Mouse (Mus musculus) liver, adult 2 months (tissue): ENCODE data around the gene Myo1d. TPM values are rescaled to one million over a fixed set of nuclear protein-coding genes. Genes with fewer than 3 reads are reported as not detected.

Source experiments
- DNase-seq: peaks from one replicate; pipeline ENCODE4 v3.0.0-alpha.2; 2011; ENCODE audit warnings: low read depth, low spot score; ENCODE audit errors: extremely low read depth
- H3K27ac ChIP-seq: fragments of 200-500 bp; replicated peaks from 2 replicates; pipeline ENCODE4 v1.5.1; 2012; ENCODE audit warnings: low read depth, mild to moderate bottlenecking, control low read depth, inconsistent platforms, low read length; ENCODE audit not compliant: insufficient read depth
- H3K27me3 ChIP-seq: fragments of 200-500 bp; 2 replicates; pipeline ENCODE4 v1.6.1; 2012; ENCODE audit warnings: mild to moderate bottlenecking, moderate library complexity, low read length, inconsistent platforms; ENCODE audit not compliant: control insufficient read depth, insufficient read depth
- H3K36me3 ChIP-seq: fragments of 200-500 bp; 2 replicates; pipeline ENCODE4 v1.6.1; 2012; ENCODE audit warnings: low read length, inconsistent platforms; ENCODE audit not compliant: control insufficient read depth, insufficient read depth
- H3K4me1 ChIP-seq: fragments of 200-500 bp; 2 replicates; pipeline ENCODE4 v1.6.1; 2011; ENCODE audit warnings: low read length; ENCODE audit not compliant: control insufficient read depth, insufficient read depth
- H3K4me3 ChIP-seq: fragments of 200-500 bp; 2 replicates; pipeline ENCODE4 v1.5.1; 2011; ENCODE audit warnings: low read depth, mild to moderate bottlenecking, control low read depth, low read length, moderate library complexity; ENCODE audit not compliant: insufficient read depth
- H3K79me2 ChIP-seq: fragments of 200-500 bp; 2 replicates; pipeline ENCODE4 v1.6.1; 2012; ENCODE audit warnings: inconsistent platforms, mild to moderate bottlenecking, low read length, moderate library complexity; ENCODE audit not compliant: control insufficient read depth, insufficient read depth
- H3K9ac ChIP-seq: fragments of 200-500 bp; 2 replicates; pipeline ENCODE4 v1.6.1; 2012; ENCODE audit warnings: low read depth, mild to moderate bottlenecking, control low read depth, inconsistent platforms, low read length
- CTCF ChIP-seq: fragments of 200-500 bp; IDR thresholded peaks from 2 replicates; pipeline ENCODE4 v1.5.1; 2011; ENCODE audit warnings: low read depth, low read length, control low read depth
- POLR2A ChIP-seq: fragments of 200-500 bp; IDR thresholded peaks from 2 replicates; pipeline ENCODE4 v1.6.1; 2011; ENCODE audit warnings: low read length, control low read depth; ENCODE audit not compliant: insufficient read depth; ENCODE audit errors: extremely low read depth
- WGBS: fragments of 180-500 bp; shearing (Covaris S2); methylation state at CpG from one replicate; pipeline ENCODE4 v1.1.7; 2018; 5-methylcytosine and 5-hydroxymethylcytosine counted together
- polyA plus RNA-seq: library from polyadenylated mRNA; depleted of rRNA; stranded (reverse); fragments of >200 nt; gene quantifications from 2 replicates; pipeline ENCODE4 v1.2.3, GENCODE M21; 2012
- total RNA-seq: library from RNA; depleted of rRNA; stranded (reverse); fragments of >200 nt; gene quantifications from 2 replicates; pipeline ENCODE4 v1.2.3, GENCODE M21; 2014

Myo1d gene
- total and polyA plus RNA-seq, 2 experiments: 5.2 to 6.8 TPM

DNA sequence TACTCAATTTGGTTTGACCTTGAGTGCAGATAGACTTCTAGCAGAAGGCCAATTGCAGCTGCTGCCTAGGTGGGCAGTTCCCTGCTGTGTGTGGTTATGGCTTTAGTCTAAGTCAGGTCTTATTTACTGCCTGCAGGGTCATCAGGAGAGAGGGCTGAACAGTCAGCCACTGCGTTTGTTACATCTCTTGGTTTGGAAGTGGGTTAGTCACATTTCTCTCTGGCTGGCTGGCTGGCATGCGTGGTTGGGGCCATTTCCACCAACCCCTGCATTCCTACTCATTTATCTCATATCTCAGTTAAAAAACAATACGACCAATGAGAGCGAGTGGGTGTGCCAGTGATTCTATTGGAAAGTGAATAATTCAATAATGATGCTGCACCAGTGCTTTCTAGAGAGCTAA, 280.3 kb downstream of the Myo1d start:
- no peak for DNase-seq
- 71% methylated on average over 4 of the region's 4 CpGs for WGBS
- Histone ChIP-seq H3K79me2 (no peaks in the 10 kb centered on the region), H3K9ac (no peak overlapping the region), H3K4me3 (no peak overlapping the region), H3K4me1 (peaks cover 3% of the 10 kb centered on the region; the same call in 1 of the 2 replicates), H3K27ac (no peak overlapping the region), H3K36me3 (no peaks in the 10 kb centered on the region), H3K27me3 (no peaks in the 10 kb centered on the region)
- no peak for TF ChIP-seq POLR2A
- TF ChIP-seq CTCF: no peak

DNA sequence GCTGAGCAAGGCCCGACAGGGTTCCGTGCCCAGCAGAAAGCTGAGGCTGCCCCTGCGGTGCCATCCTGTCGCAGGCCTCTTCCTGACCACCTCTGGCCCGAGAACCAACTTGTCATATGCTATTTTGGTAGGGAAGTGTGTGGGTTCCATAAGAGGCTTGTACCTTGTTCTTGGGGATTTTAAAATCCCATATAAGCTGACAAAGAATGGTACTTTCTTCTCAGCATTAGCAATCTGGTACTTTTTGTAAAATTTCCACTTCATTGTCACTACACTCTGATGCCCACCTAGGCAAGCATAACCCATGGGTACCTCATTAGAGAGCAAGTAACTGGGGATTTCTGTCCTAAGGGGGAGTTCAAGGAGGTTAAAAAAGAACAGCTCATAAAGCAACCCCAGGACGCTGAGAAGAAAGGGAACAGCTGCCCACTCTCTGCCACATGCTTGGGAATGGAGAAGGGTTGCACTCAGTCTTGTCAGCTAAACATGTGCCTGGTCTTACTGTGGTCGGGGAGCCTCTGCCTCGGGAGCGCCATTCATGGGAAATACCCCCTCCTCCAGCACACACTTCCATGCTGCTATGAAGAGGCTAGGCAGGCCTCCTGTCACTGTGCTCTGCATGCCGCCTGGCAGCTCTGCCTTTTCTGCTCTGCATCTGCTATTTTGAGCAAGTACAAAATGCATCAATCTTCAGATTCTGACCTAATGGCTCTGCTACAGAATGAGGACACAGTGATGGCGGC, 281.3 kb downstream of the Myo1d start:
- Histone ChIP-seq H3K9ac (no peak overlapping the region), H3K27ac (no peak overlapping the region), H3K79me2 (no peaks in the 10 kb centered on the region), H3K36me3 (no peaks in the 10 kb centered on the region), H3K27me3 (no peaks in the 10 kb centered on the region), H3K4me1 (peaks cover 3% of the 10 kb centered on the region; the same call in 1 of the 2 replicates), H3K4me3 (no peak overlapping the region)
- TF ChIP-seq POLR2A (no peak), CTCF (no peak)
- WGBS: 85% methylated on average over 11 of the region's 11 CpGs
- no peak for DNase-seq

DNA sequence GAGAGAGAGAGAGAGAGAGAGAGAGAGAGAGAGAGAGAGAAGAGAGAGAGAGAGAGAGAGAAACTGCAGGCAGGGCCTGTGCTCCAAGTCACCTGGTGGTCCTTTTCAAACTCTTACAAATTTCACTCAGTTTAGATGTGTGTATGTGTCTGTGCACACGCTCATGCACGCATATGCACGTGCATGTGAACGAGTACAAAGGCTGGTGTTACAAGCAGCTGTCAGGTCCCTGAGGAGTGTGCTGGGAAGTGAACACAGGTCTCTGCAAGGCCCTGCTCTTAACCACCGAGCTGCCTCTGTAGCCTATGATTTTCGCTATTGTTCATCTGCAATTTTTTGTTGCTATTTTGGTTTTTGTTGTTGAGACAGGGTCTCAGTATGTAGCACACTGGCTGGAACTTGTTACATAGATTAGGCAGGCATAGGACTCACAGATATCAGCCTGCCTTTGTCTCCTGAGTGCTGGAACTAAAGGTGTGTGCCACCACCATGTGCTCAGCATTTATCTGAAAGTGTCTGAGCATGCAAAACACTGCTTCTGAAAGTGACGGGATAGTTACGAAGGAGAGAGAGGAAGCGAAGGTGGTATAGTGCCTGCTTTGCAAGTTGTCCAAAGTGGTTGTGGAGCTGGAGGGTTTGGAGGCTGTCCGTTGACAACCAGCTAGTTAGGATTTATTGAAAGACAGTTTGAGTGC, 282.5 kb downstream of the Myo1d start:
- Histone ChIP-seq H3K36me3 (no peaks in the 10 kb centered on the region), H3K9ac (no peak overlapping the region), H3K4me3 (no peak overlapping the region), H3K27me3 (no peaks in the 10 kb centered on the region), H3K4me1 (peaks cover 3% of the 10 kb centered on the region; the same call in 1 of the 2 replicates), H3K27ac (no peak overlapping the region), H3K79me2 (no peaks in the 10 kb centered on the region)
- no peak for DNase-seq
- 93% methylated on average over 10 of the region's 10 CpGs for WGBS
- TF ChIP-seq POLR2A: no peak
- no peak for TF ChIP-seq CTCF

DNA sequence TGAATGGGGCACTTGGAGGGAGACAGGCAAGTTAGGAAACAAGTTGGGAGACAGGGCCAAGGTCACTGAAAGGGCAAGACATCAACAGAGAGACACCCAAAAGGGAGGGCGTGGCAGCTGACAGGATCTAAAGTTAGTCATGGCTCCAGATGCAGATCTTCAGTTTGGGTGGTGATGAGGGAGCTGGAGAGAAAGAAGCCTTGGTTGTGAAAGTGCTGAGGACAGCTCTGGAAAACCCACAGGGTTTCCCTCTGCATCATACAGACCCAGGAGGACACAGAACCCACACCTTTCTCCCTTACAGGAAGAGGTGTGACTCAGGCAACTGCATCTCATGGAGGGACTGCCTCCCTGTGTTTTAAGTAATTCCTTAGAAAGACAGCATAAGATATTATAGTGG, 283.2 kb downstream of the Myo1d start:
- Histone ChIP-seq H3K79me2 (no peaks in the 10 kb centered on the region), H3K4me3 (no peak overlapping the region), H3K27me3 (no peaks in the 10 kb centered on the region), H3K9ac (no peak overlapping the region), H3K27ac (no peak overlapping the region), H3K4me1 (peaks cover 3% of the 10 kb centered on the region; the same call in 1 of the 2 replicates), H3K36me3 (no peaks in the 10 kb centered on the region)
- no peak for TF ChIP-seq POLR2A
- no peak for TF ChIP-seq CTCF
- 79% methylated on average over 1 of the region's 1 CpGs for WGBS
- DNase-seq: no peak

DNA sequence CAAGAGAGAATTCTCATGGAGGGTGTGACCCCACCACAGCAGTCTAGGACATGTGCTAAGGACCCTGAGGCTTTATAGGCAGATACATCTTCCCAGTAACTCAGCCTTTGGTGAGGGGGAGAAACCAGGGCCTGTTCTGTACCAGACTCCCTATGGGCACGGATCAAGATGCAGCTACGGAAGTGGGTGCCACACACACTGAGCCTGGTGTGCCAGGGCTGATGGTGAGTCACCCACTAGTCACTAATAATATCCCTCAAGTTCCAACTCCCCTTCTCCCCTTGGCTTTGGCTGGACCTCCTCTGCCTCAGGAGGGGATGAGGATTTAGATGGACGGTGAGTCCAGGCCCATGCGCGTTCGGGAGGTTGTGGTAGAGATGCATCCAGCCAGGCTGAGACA, 283.9 kb downstream of the Myo1d start:
- H3K4me1 ChIP-seq: peaks cover 3% of the 10 kb centered on the region; the same call in 1 of the 2 replicates
- 92% methylated on average over 6 of the region's 6 CpGs for WGBS
- no peak overlapping the region for H3K4me3 ChIP-seq
- DNase-seq: no peak
- no peak for TF ChIP-seq POLR2A
- TF ChIP-seq CTCF: no peak
- no peak overlapping the region for H3K27ac ChIP-seq
- H3K9ac ChIP-seq: no peak overlapping the region
- H3K27me3 ChIP-seq: no peaks in the 10 kb centered on the region
- no peaks in the 10 kb centered on the region for H3K79me2 ChIP-seq
- no peaks in the 10 kb centered on the region for H3K36me3 ChIP-seq

DNA sequence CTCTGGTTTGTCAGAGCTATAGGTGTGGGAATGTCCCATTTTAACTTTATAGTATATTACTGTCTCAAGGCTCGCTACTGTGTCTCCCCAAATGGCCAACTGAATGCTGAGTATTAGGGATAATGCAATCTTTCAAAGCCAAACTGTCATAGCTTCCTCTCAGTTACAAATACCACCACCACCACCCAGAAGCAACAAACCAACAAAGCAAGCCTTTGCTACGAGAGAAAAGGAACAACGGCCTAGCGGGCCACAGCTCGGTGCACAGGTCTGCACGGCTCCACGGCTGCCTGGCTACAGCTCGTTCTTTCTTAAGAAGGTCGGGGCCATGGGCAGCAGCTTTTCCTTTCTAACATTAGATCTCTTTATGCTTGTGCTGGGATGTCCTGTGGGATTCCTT, 285.0 kb downstream of the Myo1d start:
- Histone ChIP-seq H3K9ac (no peak overlapping the region), H3K4me3 (no peak overlapping the region), H3K79me2 (no peaks in the 10 kb centered on the region), H3K4me1 (peaks cover 3% of the 10 kb centered on the region; the same call in 1 of the 2 replicates), H3K27me3 (no peaks in the 10 kb centered on the region), H3K36me3 (no peaks in the 10 kb centered on the region), H3K27ac (no peak overlapping the region)
- no peak for DNase-seq
- no peak for TF ChIP-seq POLR2A
- no peak for TF ChIP-seq CTCF
- 92% methylated on average over 9 of the region's 9 CpGs for WGBS
